Mouse (Mus musculus) hindbrain, embryonic 15.5 days (tissue): Measurements from ENCODE around the gene Fbxo39. TPM values are rescaled to one million over a fixed set of nuclear protein-coding genes. Genes with fewer than 3 reads are reported as not detected.
"Not testable (repeated sequence)": the region's sequence is repeated elsewhere in the genome, so short reads cannot be mapped to it uniquely, and the experiment has no call there.

Source experiments
- ATAC-seq: fragments of 200-750 bp; cut with Nextera tagmentation; 2 replicates; pipeline ENCODE4 v1.8.0; 2017; ENCODE audit warnings: low read depth, moderate number of reproducible peaks, moderate TSS enrichment; ENCODE audit not compliant: low FRiP score
- H3K27ac ChIP-seq: fragments of 300-500 bp; sonication (generic); replicated peaks from 2 replicates; pipeline ENCODE4 v1.5.1; 2015; ENCODE audit warnings: mild to moderate bottlenecking, inconsistent platforms
- H3K27me3 ChIP-seq: fragments of 300-500 bp; sonication (generic); 2 replicates; pipeline ENCODE4 v1.6.1; 2015; ENCODE audit warnings: control low read depth, inconsistent platforms
- H3K36me3 ChIP-seq: fragments of 300-500 bp; sonication (generic); 2 replicates; pipeline ENCODE4 v1.6.1; 2015; ENCODE audit warnings: control low read depth, inconsistent platforms
- H3K4me1 ChIP-seq: fragments of 300-500 bp; sonication (generic); replicated peaks from 2 replicates; pipeline ENCODE4 v1.6.1; 2015; ENCODE audit warnings: control low read depth, inconsistent platforms
- H3K4me2 ChIP-seq: fragments of 300-500 bp; sonication (generic); 2 replicates; pipeline ENCODE4 v1.6.1; 2015; ENCODE audit warnings: moderate library complexity, mild to moderate bottlenecking, inconsistent platforms
- H3K4me3 ChIP-seq: fragments of 300-500 bp; sonication (generic); 2 replicates; pipeline ENCODE4 v1.5.1; 2015; ENCODE audit warnings: mild to moderate bottlenecking, inconsistent platforms
- H3K9ac ChIP-seq: fragments of 300-500 bp; sonication (generic); 2 replicates; pipeline ENCODE4 v1.6.1; 2015; ENCODE audit warnings: inconsistent platforms
- H3K9me3 ChIP-seq: fragments of 300-500 bp; sonication (generic); 2 replicates; pipeline ENCODE4 v1.6.1; 2016; ENCODE audit warnings: control low read depth, inconsistent platforms
- WGBS: fragments of 180-500 bp; shearing (Covaris S2); methylation state at CpG from one replicate; pipeline ENCODE4 v1.1.7; 2015; 5-methylcytosine and 5-hydroxymethylcytosine counted together
- polyA plus RNA-seq: library from polyadenylated mRNA; unstranded; fragments of >200 nt; fragmentation: Nextera tagmentation; extraction: Ambion mirVana; gene quantifications from 2 replicates; pipeline ENCODE4 v1.2.1, GENCODE M21; 2015

Gene Fbxo39
- polyA plus RNA-seq, 1 experiment from 2014 or later: not detected

DNA sequence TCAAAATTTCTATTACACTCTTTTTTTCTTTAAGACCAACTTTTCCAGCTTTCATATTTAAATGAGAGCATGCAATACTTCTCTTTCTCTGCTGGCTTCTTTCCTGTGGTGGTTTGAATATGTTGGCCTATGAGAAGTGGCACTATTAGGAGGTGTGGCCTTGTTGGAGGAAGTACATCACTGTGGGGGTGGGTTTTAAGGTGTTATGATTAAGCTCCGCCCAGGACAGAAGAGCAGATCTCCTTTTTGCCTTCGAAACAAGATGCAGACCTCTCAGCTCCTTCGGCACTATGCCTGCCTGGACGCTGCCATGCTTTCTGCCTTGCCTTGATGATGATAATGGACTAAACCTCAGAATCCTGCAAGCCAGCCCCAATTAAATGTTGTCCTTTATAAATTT, 11.5 kb downstream of the Fbxo39 start:
- Histone ChIP-seq H3K27ac (no peak overlapping the region), H3K4me3 (no peak overlapping the region), H3K36me3 (no peaks in the 10 kb centered on the region), H3K27me3 (no peaks in the 10 kb centered on the region), H3K9ac (no peak overlapping the region), H3K4me1 (no peaks in the 10 kb centered on the region), H3K9me3 (no peaks in the 10 kb centered on the region), H3K4me2 (no peak overlapping the region)
- no peak for ATAC-seq
- 88% methylated on average over 4 of the region's 4 CpGs for WGBS

DNA sequence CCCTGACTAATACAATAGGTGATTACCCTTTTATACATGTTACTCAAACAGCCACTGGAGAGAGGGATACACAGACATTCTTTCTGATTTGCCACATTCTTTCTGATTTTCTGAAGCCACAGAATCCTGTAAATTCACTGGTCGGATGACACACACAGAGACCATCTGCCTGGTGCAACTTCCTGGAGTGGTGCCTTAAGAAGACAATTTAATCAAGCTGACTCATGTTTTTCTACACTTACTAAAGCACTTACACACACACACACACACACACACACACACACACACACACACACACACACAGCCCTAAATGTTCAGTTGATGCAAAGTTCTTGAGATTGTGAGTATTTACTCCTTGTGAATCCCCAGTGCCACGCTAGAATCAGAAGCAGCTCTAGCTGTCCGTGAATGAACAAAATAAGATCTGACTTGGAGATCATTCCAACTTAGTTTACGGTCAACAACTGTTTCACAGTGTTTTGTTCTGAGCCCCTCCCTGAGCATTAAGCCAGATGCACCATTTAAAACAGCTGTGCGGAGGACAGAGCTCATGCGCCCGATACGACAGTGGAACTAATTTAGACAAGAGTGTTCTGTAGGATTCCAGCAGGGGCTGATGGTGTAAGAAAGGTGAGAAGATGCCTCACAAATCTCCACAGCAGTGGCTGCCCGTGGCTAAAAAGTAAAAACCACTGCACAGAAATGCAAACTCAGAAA, 18.9 kb downstream of the Fbxo39 start:
- Histone ChIP-seq H3K4me1 (no peaks in the 10 kb centered on the region), H3K4me3 (no peak overlapping the region), H3K36me3 (no peaks in the 10 kb centered on the region), H3K27me3 (no peaks in the 10 kb centered on the region), H3K9ac (no peak overlapping the region), H3K4me2 (no peak overlapping the region), H3K27ac (no peak overlapping the region), H3K9me3 (no peaks in the 10 kb centered on the region)
- ATAC-seq: no peak
- 73% methylated on average over 9 of the region's 9 CpGs for WGBS

- 66% methylated on average over 4 of the region's 4 CpGs for WGBS
- Histone ChIP-seq H3K4me1 (peaks cover 10% of the 10 kb centered on the region; the same call in 1 of the 2 replicates), H3K9ac (no peak overlapping the region), H3K4me3 (no peak overlapping the region), H3K36me3 (no peaks in the 10 kb centered on the region), H3K27me3 (no peaks in the 10 kb centered on the region), H3K9me3 (no peaks in the 10 kb centered on the region), H3K4me2 (no peak overlapping the region), H3K27ac (no peak overlapping the region)
- no peak for ATAC-seq
These were observed 20.4 kb downstream of the Fbxo39 start for GRCm38 (mm10) chr11:72334653-72335052.

- peaks cover 10% of the 10 kb centered on the region; the same call in 1 of the 2 replicates for H3K4me1 ChIP-seq
- ATAC-seq: no peak
- no peak overlapping the region for H3K27ac ChIP-seq
- no peak overlapping the region for H3K9ac ChIP-seq
- H3K36me3 ChIP-seq: no peaks in the 10 kb centered on the region
- no peak overlapping the region for H3K4me2 ChIP-seq
- H3K4me3 ChIP-seq: no peak overlapping the region
- H3K27me3 ChIP-seq: no peaks in the 10 kb centered on the region
- no peaks in the 10 kb centered on the region for H3K9me3 ChIP-seq
- WGBS: 85% methylated on average over 8 of the region's 8 CpGs
These were observed 22.5 kb downstream of the Fbxo39 start for GRCm38 (mm10) chr11:72336726-72337125.

DNA sequence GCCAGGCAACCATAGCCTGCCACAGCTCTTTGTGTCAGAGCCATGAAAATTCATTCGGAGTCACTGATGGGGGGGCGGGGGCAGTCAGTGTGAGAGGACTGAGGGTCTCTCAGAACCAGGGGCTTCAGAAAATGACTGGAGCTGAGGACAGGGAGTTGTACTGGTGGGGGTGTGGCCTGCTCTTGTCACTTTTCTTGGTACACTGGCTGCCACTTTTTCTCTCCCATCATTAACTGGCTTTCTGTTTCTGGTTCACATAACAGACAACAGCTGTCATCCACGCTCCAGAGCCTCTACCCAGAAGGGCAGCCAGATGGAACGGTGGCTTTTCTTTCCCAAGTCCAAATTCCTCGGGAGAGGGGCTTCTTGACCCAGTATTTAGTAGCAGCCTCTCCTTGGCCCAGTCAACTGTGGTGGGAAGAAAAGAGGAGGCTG, 24.2 kb downstream of the Fbxo39 start:
- Histone ChIP-seq H3K4me2 (no peak overlapping the region), H3K36me3 (no peaks in the 10 kb centered on the region), H3K4me3 (no peak overlapping the region), H3K27ac (no peak overlapping the region), H3K9me3 (no peaks in the 10 kb centered on the region), H3K9ac (no peak overlapping the region), H3K27me3 (no peaks in the 10 kb centered on the region), H3K4me1 (peaks cover 10% of the 10 kb centered on the region; the same call in 1 of the 2 replicates)
- ATAC-seq: peak; percentile 48; the same call in 1 of the 2 replicates
- whole genome bisulfite sequencing: 22% methylated on average over 5 of the region's 5 CpGs

DNA sequence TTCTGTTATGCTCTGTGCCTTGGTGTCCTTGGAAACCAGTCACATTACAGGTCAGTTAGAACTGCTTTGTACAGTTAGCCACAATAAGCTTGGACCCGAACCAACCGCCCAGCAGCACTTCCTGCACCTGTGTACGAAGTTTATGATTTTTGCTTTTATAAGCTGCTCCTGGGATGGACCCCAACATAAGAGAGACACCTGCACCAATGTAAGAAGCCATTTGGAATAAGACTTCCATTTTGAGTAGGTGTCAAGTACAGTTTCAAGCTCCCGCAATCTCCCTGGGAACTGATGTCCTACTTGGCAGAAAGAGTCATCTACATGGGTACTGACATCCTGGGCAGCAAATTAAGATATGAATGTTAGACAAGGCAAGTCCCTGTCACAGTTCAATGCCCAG, 25.5 kb downstream of the Fbxo39 start:
- Histone ChIP-seq H3K27ac (no peak overlapping the region), H3K27me3 (no peaks in the 10 kb centered on the region), H3K9ac (no peak overlapping the region), H3K4me1 (peaks cover 13% of the 10 kb centered on the region; the same call in 1 of the 2 replicates), H3K9me3 (no peaks in the 10 kb centered on the region), H3K4me2 (no peak overlapping the region), H3K4me3 (no peak overlapping the region), H3K36me3 (no peaks in the 10 kb centered on the region)
- 73% methylated on average over 4 of the region's 4 CpGs for WGBS
- ATAC-seq: no peak

DNA sequence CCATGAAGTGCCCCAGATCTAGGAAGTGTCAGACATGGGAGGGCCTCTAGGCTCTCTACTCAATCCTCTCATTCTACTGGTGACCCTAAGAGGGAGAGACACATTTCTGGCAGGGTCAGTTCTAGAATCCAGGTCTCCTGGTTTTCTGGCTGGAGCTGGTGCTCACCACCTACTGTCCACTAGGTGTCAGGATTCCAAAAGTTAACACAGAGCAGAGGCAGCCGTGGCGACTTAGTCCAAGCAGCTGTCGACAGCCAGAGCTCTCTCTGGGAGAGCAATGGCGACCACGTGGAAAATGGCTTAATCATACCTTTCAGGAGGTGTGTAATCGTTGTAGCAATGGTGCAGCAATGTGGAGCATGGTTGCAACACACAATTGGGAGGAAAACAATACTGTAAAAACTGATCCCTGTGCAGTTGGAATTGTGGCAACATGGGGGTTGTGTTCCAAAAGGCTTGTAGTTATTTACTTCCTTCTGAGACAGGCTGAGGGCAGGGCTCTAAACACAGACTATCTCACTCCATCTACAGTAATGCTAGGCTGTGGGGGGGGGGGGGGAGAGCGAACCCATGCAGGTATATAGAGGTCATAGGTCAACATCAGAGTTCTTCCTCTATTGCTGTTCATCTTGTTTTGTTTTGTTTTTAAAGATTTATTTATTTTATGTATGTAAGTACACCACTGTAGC, 28.4 kb downstream of the Fbxo39 start:
- Histone ChIP-seq H3K9ac (no peak overlapping the region), H3K4me2 (peak overlapping the region; percentile 39), H3K27ac (no peak overlapping the region), H3K4me1 (peaks cover 13% of the 10 kb centered on the region; the same call in 1 of the 2 replicates), H3K9me3 (no peaks in the 10 kb centered on the region), H3K27me3 (no peaks in the 10 kb centered on the region), H3K4me3 (no peak overlapping the region), H3K36me3 (no peaks in the 10 kb centered on the region)
- peak; percentile 88 for ATAC-seq
- WGBS: 10% methylated on average over 7 of the region's 7 CpGs

DNA sequence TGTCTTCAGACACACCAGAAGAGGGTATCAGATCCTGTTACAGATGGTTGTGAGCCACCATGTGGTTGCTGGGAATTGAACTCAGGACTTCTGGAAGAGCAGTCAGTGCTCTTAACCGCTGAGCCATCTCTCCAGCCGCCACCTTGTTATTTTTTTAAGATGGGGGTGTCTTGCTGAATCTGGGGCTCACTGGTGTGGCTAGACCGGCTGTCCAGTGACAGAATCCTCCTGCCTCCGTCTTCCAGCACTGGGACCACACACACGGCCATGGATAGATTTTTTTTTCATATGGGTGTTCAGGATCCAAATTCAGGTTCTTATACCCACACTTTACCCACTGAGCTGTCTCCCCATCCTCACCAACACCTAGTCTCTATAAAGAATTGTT, 29.0 kb downstream of the Fbxo39 start:
- H3K27me3 ChIP-seq, H3K9me3 ChIP-seq, H3K4me3 ChIP-seq, ATAC-seq, H3K4me2 ChIP-seq, H3K9ac ChIP-seq, H3K36me3 ChIP-seq, H3K27ac ChIP-seq: not testable (repeated sequence)
- peaks cover 12% of the 10 kb centered on the region; the same call in 1 of the 2 replicates for H3K4me1 ChIP-seq
- WGBS: 92% methylated on average over 5 of the region's 5 CpGs

DNA sequence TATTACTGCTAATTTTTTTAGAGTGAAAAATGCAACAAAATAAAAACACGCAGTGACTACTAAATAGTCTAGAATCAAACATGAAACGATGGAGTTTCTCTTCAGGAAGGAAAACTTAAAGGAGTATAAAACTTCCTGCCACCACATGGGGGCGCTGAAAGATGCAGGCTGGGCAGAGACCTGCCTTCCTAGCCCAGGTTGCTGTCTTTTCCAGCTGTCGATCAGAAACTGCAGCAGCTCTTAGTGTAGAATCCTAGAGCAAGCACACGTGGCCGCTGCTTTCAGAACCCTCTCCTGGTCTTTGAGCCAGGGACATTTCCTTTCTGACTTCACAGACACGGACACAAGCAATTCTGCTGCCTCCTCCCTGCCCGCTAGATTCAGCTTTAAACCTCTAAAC, 29.7 kb downstream of the Fbxo39 start:
- H3K27ac ChIP-seq: no peak overlapping the region
- WGBS: 27% methylated on average over 8 of the region's 8 CpGs
- H3K4me2 ChIP-seq: no peak overlapping the region
- peaks cover 5% of the 10 kb centered on the region; the same call in 1 of the 2 replicates for H3K4me1 ChIP-seq
- H3K9ac ChIP-seq: no peak overlapping the region
- no peak overlapping the region for H3K4me3 ChIP-seq
- ATAC-seq: no peak
- no peaks in the 10 kb centered on the region for H3K36me3 ChIP-seq
- no peaks in the 10 kb centered on the region for H3K9me3 ChIP-seq
- H3K27me3 ChIP-seq: no peaks in the 10 kb centered on the region

DNA sequence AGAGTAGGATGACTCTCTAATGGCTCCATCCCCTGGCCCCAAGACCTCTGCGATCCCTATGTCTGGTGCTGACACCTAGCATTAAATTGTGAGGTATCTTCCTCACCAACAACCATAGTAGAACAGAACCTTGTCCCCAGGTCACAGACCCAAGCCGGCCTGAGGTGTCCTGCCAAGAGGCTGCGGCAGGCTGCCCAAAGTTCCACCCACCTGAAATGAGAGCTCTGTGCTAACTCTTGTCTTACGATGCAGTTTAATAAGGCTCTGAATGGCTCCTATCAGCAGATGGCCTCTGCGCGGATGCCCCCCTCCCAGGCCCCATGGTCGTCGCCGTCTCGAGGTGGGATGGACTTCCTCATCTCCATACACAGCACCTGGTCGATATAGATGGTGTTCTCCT, 30.2 kb downstream of the Fbxo39 start:
- Histone ChIP-seq H3K36me3 (no peaks in the 10 kb centered on the region), H3K9me3 (no peaks in the 10 kb centered on the region), H3K4me2 (no peak overlapping the region), H3K27me3 (no peaks in the 10 kb centered on the region), H3K9ac (no peak overlapping the region), H3K27ac (no peak overlapping the region), H3K4me1 (0 out of 2 replicates have a peak, but pooled peaks cover 3% of the 10 kb centered on the region), H3K4me3 (no peak overlapping the region)
- no peak for ATAC-seq
- WGBS: 88% methylated on average over 11 of the region's 11 CpGs

DNA sequence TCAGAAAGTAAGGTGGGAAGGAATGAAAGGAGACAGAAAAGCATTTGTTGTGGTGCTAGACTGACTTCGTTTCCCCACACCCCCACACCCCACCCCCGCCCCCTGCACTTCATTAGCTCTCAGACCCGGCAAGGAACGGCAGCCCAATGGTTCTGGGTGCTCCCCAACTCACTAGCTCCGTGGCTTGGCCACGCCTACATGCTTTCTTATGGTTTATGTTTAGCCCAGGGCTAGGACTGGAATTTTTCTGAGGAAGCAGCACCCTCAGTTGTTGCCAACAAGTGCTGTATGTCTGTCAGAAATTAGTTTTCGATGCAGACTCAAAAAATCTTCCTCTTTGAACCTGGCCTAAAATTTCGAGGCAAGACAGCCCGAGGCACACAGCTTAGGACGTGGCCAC, 34.3 kb downstream of the Fbxo39 start:
- WGBS: 73% methylated on average over 10 of the region's 10 CpGs
- no peak overlapping the region for H3K9ac ChIP-seq
- H3K27ac ChIP-seq: no peak overlapping the region
- no peaks in the 10 kb centered on the region for H3K9me3 ChIP-seq
- H3K4me3 ChIP-seq: no peak overlapping the region
- ATAC-seq: no peak
- H3K36me3 ChIP-seq: no peaks in the 10 kb centered on the region
- H3K4me1 ChIP-seq: 0 out of 2 replicates have a peak, but pooled peaks cover 3% of the 10 kb centered on the region
- no peak overlapping the region for H3K4me2 ChIP-seq
- no peaks in the 10 kb centered on the region for H3K27me3 ChIP-seq

- H3K4me3 ChIP-seq: no peak overlapping the region
- H3K9ac ChIP-seq: no peak overlapping the region
- H3K4me1 ChIP-seq: 0 out of 2 replicates have a peak, but pooled peaks cover 1% of the 10 kb centered on the region
- H3K36me3 ChIP-seq: no peaks in the 10 kb centered on the region
- H3K27ac ChIP-seq: no peak overlapping the region
- no peak overlapping the region for H3K4me2 ChIP-seq
- 51% methylated on average over 8 of the region's 8 CpGs for WGBS
- no peaks in the 10 kb centered on the region for H3K9me3 ChIP-seq
- no peaks in the 10 kb centered on the region for H3K27me3 ChIP-seq
- ATAC-seq: no peak
These were observed 34.8 kb downstream of the Fbxo39 start for GRCm38 (mm10) chr11:72349016-72349415.
